Mouse (Mus musculus): ENCODE data around the gene Limch1. TPM values are rescaled to one million over a fixed set of nuclear protein-coding genes. Genes with fewer than 3 reads are reported as not detected.

Limch1 gene
- total and polyA plus RNA-seq, 3 experiments: 0.05 TPM; not detected in 2

GRCm38 (mm10) chr5:66877066-66877465 is 131.4 kb downstream of the Limch1 start:
- Histone ChIP-seq H3K9me3 (replicated peaks; ENCODE audit: low read length) (no peaks in the 10 kb centered on the region), H3K27me3 (replicated peaks) (no peaks in the 10 kb centered on the region), H3K4me2 (ENCODE audit: insufficient read depth, low read depth, poor library complexity, severe bottlenecking) (no peak overlapping the region), H3K4me1 (ENCODE audit: control insufficient read depth in 1 of 2, insufficient read depth in 2 of 2) (peaks cover 0 to 11% of the 10 kb centered on the region in 2 experiments; a peak in 2 of 4 replicates), H3K9ac (ENCODE audit: insufficient read depth, low read depth) (no peak overlapping the region), H3K36me3 (replicated peaks in 1 of 2; ENCODE audit: control insufficient read depth in 1 of 2, insufficient read depth in 1 of 2, low read length in 1 of 2) (no peaks in the 10 kb centered on the region), H3K4me3 (replicated peaks in 1 of 3; ENCODE audit: low read depth in 2 of 3, low read length in 2 of 3, poor library complexity in 1 of 3) (no peak overlapping the region), H3K79me2 (replicated peaks; ENCODE audit: control insufficient read depth, extremely low read depth, insufficient read depth, poor library complexity, severe bottlenecking) (no peaks in the 10 kb centered on the region), H3K27ac (ENCODE audit: insufficient read depth, low read depth) (no peak overlapping the region)
- DNase-seq (ENCODE audit: extremely low read depth): no peak
- dilution Hi-C loops (cut with MboI; ENCODE audit: extremely low pct_ligation_motif_present, extremely low pct_unique_long_range_greater_than_20kb, low sequenced_read_pairs): no loop called here
- in situ Hi-C loops (cut with MboI; ENCODE audit: low pct_ligation_motif_present, low pct_unique_long_range_greater_than_20kb, low sequenced_read_pairs): no loop called here
- no peak for TF ChIP-seq PAX5 (IDR thresholded peaks at IDR 0.05; ENCODE audit: low read length)
- no peak for TF ChIP-seq IRF4 (IDR thresholded peaks at IDR 0.05; ENCODE audit: low read depth, low read length)
- TF ChIP-seq USF2 (conservative IDR thresholded peaks at IDR 0.05; ENCODE audit: low read depth, low read length): no peak
- no peak for TF ChIP-seq E2F4 (IDR thresholded peaks at IDR 0.05; ENCODE audit: insufficient replicate concordance, low read depth, low read length)

GRCm38 (mm10) chr5:66881901-66882341 is 136.3 kb downstream of the Limch1 start:
- H3K36me3 ChIP-seq (replicated peaks in 1 of 2; ENCODE audit: control insufficient read depth in 1 of 2, insufficient read depth in 1 of 2, low read length in 1 of 2): no peaks in the 10 kb centered on the region
- no peak overlapping the region for H3K27ac ChIP-seq (ENCODE audit: insufficient read depth, low read depth)
- no peak for DNase-seq (ENCODE audit: extremely low read depth)
- in situ Hi-C loops (cut with MboI; ENCODE audit: low pct_ligation_motif_present, low pct_unique_long_range_greater_than_20kb, low sequenced_read_pairs): no loop called here
- no peak overlapping the region for H3K4me3 ChIP-seq (replicated peaks in 1 of 3; ENCODE audit: low read depth in 2 of 3, low read length in 2 of 3, poor library complexity in 1 of 3)
- no peak overlapping the region for H3K9ac ChIP-seq (ENCODE audit: insufficient read depth, low read depth)
- no peaks in the 10 kb centered on the region for H3K79me2 ChIP-seq (replicated peaks; ENCODE audit: control insufficient read depth, extremely low read depth, insufficient read depth, poor library complexity, severe bottlenecking)
- no peak overlapping the region for H3K4me2 ChIP-seq (ENCODE audit: insufficient read depth, low read depth, poor library complexity, severe bottlenecking)
- TF ChIP-seq POLR2A (IDR thresholded peaks at IDR 0.05; ENCODE audit: low read depth, low read length) (no peak), POLR2AphosphoS2 (IDR thresholded peaks at IDR 0.05; ENCODE audit: low read depth, low read length) (no peak), JUND (conservative IDR thresholded peaks at IDR 0.05; ENCODE audit: low read depth, low read length) (no peak), ETS1 (conservative IDR thresholded peaks at IDR 0.05; ENCODE audit: low read depth, low read length) (no peak), IRF4 (IDR thresholded peaks at IDR 0.05; ENCODE audit: low read depth, low read length) (no peak), JUN (IDR thresholded peaks at IDR 0.05; ENCODE audit: insufficient read depth, low read depth, low read length) (no peak), KAT2A (IDR thresholded peaks at IDR 0.05; ENCODE audit: insufficient replicate concordance, low read length) (no peak), MEF2A (IDR thresholded peaks at IDR 0.05; ENCODE audit: borderline replicate concordance, low read depth, low read length) (no peak), TCF12 (IDR thresholded peaks at IDR 0.05; ENCODE audit: low read depth, low read length) (no peak), TBP (conservative IDR thresholded peaks at IDR 0.05; ENCODE audit: low read depth, low read length) (no peak), USF1 (IDR thresholded peaks at IDR 0.05; ENCODE audit: low read depth, low read length) (no peak), SIN3A (IDR thresholded peaks at IDR 0.05; ENCODE audit: low read length) (no peak), GABPA (IDR thresholded peaks at IDR 0.05; ENCODE audit: insufficient replicate concordance, low read depth, low read length) (no peak), SMC3 (IDR thresholded peaks at IDR 0.05; ENCODE audit: low read depth, low read length) (no peak), CTCF (conservative IDR thresholded peaks at IDR 0.05 in 1 of 2, IDR thresholded peaks at IDR 0.05 in 1 of 2; ENCODE audit: low read depth in 2 of 2, low read length in 2 of 2) (no peak), MAFK (IDR thresholded peaks at IDR 0.05; ENCODE audit: insufficient replicate concordance, low read length) (no peak), MAX (IDR thresholded peaks at IDR 0.05; ENCODE audit: low read length) (no peak), EP300 (IDR thresholded peaks at IDR 0.05; ENCODE audit: low read length) (no peak), MYC (IDR thresholded peaks at IDR 0.05; ENCODE audit: low read depth, low read length) (no peak)
- no peaks in the 10 kb centered on the region for H3K27me3 ChIP-seq (replicated peaks)
- dilution Hi-C loops (cut with MboI; ENCODE audit: extremely low pct_ligation_motif_present, extremely low pct_unique_long_range_greater_than_20kb, low sequenced_read_pairs): no loop called here
- no peaks in the 10 kb centered on the region for H3K9me3 ChIP-seq (replicated peaks; ENCODE audit: low read length)
- H3K4me1 ChIP-seq (ENCODE audit: control insufficient read depth in 1 of 2, insufficient read depth in 2 of 2): no peaks in the 10 kb centered on the region
